Mouse (Mus musculus) hindbrain, embryonic 16.5 days (tissue): ENCODE results near the gene Ccdc88a. TPM values are rescaled to one million over a fixed set of nuclear protein-coding genes. Genes with fewer than 3 reads are reported as not detected.
A peak's percentile ranks its signal among the peaks of the same experiment; 100 is the strongest.

Experiments
- ATAC-seq: fragments of 200-750 bp; cut with Nextera tagmentation; 2 replicates; pipeline ENCODE4 v1.8.0; 2017; ENCODE audit warnings: moderate TSS enrichment, moderate library complexity
- H3K27ac ChIP-seq: fragments of 300-500 bp; sonication (generic); 2 replicates; pipeline ENCODE4 v1.5.1; 2014; ENCODE audit warnings: low read depth, mild to moderate bottlenecking, control low read depth, low read length, moderate library complexity
- H3K27me3 ChIP-seq: fragments of 300-500 bp; sonication (generic); replicated peaks from 2 replicates; pipeline ENCODE4 v1.6.1; 2014; ENCODE audit warnings: low read length; ENCODE audit not compliant: control insufficient read depth, insufficient read depth
- H3K36me3 ChIP-seq: fragments of 300-500 bp; sonication (generic); 2 replicates; pipeline ENCODE4 v1.6.1; 2014; ENCODE audit warnings: mild to moderate bottlenecking, low read length, moderate library complexity, mixed read lengths; ENCODE audit not compliant: control insufficient read depth, insufficient read depth
- H3K4me1 ChIP-seq: fragments of 300-500 bp; sonication (generic); 2 replicates; pipeline ENCODE4 v1.6.1; 2014; ENCODE audit warnings: low read depth, low read length; ENCODE audit not compliant: control insufficient read depth, insufficient read depth
- H3K4me2 ChIP-seq: fragments of 300-500 bp; sonication (generic); 2 replicates; pipeline ENCODE4 v1.6.1; 2014; ENCODE audit warnings: mild to moderate bottlenecking, low read length, control low read depth, moderate library complexity
- H3K4me3 ChIP-seq: fragments of 300-500 bp; sonication (generic); 2 replicates; pipeline ENCODE4 v1.5.1; 2014; ENCODE audit warnings: mild to moderate bottlenecking, low read length, control low read depth, moderate library complexity
- H3K9ac ChIP-seq: fragments of 300-500 bp; sonication (generic); 2 replicates; pipeline ENCODE4 v1.6.1; 2014; ENCODE audit warnings: low read depth, mild to moderate bottlenecking, control low read depth, low read length, moderate library complexity
- H3K9me3 ChIP-seq: fragments of 300-500 bp; sonication (generic); 2 replicates; pipeline ENCODE4 v1.6.1; 2014; ENCODE audit warnings: mild to moderate bottlenecking, low read length, moderate library complexity; ENCODE audit not compliant: control insufficient read depth
- WGBS: fragments of 180-500 bp; shearing (Covaris S2); extraction: QIAGEN DNeasy Blood & Tissue Kit; methylation state at CpG from one replicate; pipeline ENCODE4 v1.1.7; 2014; 5-methylcytosine and 5-hydroxymethylcytosine counted together
- polyA plus RNA-seq: library from polyadenylated mRNA; unstranded; fragments of >200 nt; fragmentation: Nextera tagmentation; extraction: Ambion mirVana; gene quantifications from 2 replicates; pipeline ENCODE4 v1.2.1, GENCODE M21; 2015

Ccdc88a gene
- polyA plus RNA-seq: 71.1 and 73.8 TPM in 2 replicates

DNA sequence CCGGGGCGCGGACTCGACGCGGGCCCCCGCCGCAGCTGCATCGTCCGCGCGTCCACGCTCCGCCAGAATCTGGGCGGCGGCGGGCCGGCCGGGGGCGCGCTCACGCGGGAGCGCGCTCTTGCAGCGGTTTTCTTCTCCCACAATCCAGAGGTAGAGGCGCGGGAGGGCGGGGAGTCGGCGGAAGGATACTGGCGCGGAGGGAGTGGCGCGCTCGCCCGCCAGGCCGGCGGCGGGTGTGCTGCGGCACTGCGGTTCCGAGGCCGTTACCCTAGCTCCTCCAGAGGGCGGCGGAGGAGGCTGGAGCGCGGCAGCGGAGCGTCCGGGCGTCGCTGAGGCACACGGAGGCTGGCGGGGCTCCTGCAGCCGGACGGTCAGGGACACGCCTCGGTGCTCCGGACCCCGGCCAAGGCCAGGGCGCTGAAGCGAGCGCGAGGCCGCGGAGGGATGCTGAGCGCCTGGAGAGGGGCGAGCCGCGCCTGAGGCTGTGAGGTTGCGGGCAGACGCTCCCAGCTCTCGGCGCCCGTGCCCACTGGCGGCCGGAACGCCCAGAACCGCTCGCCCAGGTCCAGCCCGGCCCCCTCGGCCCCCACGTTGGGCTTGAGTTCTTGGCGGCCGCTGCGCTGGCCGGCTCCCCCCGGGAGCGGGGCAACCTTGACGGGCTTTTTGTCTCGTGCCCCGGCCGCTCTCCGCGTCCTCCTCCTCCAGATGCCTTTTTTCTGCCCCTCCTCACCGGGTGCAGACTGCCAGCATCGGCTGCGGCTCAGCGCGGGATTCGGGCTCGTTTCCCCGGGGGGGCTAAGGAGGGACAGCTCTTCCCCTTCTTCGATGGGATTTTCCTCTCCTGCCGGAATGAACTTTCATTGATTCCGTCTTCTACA, at the start of gene Ccdc88a:
Ccdc88a (plus strand) TSS at position 263 of the 878 bp plus-strand sequence.
- Histone ChIP-seq H3K9me3 (no peaks in the 10 kb centered on the region), H3K36me3 (no peaks in the 10 kb centered on the region), H3K4me2 (peak within 1 kb of the TSS; percentile 52), H3K27ac (peak within 1 kb of the TSS; percentile 99), H3K4me3 (peak within 1 kb of the TSS; percentile 87), H3K9ac (peak within 1 kb of the TSS; percentile 99), H3K4me1 (peaks cover 13% of the 10 kb centered on the region; the same call in 1 of the 2 replicates), H3K27me3 (no peaks in the 10 kb centered on the region)
- peak; percentile 95 for ATAC-seq
- WGBS: under 1% methylated on average over 71 of the region's 107 CpGs

DNA sequence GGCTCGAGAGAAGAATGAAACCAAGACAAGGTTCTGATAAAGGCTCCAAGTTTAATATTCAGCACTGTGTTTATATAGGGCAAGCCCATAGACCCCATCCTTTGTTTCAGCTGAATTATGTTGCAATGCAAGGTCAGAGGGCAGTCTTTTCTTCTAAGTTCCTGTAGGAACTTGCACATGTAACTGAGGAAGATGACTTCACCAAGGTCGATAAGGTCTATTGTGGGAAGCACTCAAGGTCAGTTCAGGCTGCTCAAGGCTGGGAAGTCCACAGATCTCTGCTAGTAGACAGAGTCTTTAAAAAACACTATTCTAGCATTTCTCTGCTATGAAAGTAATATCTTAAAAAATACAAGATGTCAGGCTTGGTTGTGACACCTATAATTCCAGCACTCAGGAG, 38.0 kb upstream of the Ccdc88a start:
- H3K36me3 ChIP-seq: no peaks in the 10 kb centered on the region
- no peaks in the 10 kb centered on the region for H3K27me3 ChIP-seq
- no peak for ATAC-seq
- no peak overlapping the region for H3K9ac ChIP-seq
- no peaks in the 10 kb centered on the region for H3K4me1 ChIP-seq
- no peak overlapping the region for H3K27ac ChIP-seq
- 80% methylated on average over 2 of the region's 2 CpGs for WGBS
- H3K9me3 ChIP-seq: no peaks in the 10 kb centered on the region
- no peak overlapping the region for H3K4me2 ChIP-seq
- no peak overlapping the region for H3K4me3 ChIP-seq

DNA sequence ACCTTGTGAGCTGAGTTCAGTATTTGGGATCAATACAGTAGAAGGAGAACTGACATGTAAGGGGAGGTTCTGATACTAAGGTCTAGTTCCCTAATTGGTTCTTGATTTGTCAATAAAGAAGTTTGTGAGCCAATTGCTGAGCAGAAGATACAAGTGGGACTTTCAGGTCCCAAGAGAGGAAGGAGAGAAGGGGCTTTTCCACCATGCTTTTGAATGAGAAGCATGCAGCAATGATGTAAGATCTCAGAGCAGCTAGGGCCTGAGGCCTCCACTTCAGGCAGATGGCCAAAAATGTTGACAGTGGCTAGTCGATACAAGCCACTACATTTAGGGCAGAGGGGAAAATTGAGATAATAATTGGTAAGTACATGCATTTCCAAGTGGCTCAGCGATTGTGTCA, 32.2 kb upstream of the Ccdc88a start:
- whole genome bisulfite sequencing: 67% methylated on average over 2 of the region's 2 CpGs
- Histone ChIP-seq H3K27ac (no peak overlapping the region), H3K9ac (no peak overlapping the region), H3K27me3 (no peaks in the 10 kb centered on the region), H3K4me2 (no peak overlapping the region), H3K4me1 (no peaks in the 10 kb centered on the region), H3K9me3 (no peaks in the 10 kb centered on the region), H3K4me3 (no peak overlapping the region), H3K36me3 (no peaks in the 10 kb centered on the region)
- ATAC-seq: no peak

DNA sequence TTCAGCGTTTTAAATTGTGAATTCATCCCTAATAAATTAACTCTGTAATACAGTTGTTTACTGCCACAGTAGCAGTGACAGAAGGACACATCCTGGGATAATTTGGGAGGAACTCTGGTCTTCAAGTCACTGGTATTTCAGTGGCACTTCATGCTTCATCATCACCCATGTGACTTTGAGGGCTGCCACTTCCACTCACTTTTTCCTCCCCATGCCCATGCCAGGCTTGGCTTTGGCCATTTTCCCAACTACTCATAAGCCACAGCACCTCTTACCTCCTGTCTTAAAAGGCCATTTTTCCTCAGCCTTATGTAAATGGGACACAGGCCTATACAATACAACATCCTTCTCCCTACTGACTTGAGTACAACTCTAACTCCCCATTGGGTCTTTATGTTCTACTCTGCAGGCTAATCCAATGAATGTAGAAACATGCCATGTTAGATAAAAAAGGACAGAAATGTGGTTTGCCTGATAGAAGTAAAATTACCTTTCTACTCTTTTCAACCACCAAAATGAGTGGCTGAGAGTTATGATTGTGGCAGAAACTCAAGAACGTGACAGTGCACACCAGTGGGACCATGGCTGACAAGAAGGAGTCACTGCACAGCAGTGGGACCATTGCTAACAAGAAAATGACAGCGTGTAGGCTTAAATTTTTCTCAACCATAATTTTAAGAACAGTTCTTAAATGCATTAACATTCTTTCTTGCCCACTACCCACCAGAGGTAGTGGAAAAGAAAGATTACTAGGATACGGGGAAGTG, 28.4 kb upstream of the Ccdc88a start:
- Histone ChIP-seq H3K4me3 (no peak overlapping the region), H3K36me3 (no peaks in the 10 kb centered on the region), H3K4me1 (no peaks in the 10 kb centered on the region), H3K27me3 (no peaks in the 10 kb centered on the region), H3K9ac (no peak overlapping the region), H3K4me2 (no peak overlapping the region), H3K27ac (no peak overlapping the region), H3K9me3 (no peaks in the 10 kb centered on the region)
- no peak for ATAC-seq
- WGBS: 73% methylated on average over 4 of the region's 4 CpGs

DNA sequence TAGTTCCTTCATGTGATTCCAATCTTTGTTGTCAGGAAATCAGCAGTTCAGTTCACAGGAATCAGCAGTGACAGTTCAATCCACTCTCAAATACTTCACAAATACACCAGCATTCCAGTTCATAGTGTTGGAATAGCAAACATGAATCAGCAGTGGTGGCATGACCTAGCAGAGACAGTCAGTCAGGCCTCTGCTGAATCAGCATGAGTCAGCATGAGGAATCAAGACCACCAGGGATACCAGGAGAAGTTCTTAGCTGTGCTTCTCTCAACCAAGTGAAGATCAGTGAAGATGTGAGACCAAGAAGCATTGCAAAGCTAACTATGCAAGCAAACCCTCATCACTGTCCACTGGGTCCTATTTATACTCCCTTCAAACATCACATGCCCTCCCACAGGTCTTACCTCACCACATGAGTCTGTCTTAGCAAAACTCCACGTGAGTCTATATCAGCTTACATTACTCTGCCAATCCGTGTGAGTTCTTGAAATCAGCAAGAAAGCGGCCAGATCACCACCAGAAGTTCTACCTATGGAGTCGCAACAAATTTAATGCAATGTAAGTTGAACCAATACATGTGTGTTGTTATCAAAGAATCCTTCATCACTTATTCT, 27.7 kb upstream of the Ccdc88a start:
- WGBS: 81% methylated on average over 4 of the region's 4 CpGs
- no peak for ATAC-seq

DNA sequence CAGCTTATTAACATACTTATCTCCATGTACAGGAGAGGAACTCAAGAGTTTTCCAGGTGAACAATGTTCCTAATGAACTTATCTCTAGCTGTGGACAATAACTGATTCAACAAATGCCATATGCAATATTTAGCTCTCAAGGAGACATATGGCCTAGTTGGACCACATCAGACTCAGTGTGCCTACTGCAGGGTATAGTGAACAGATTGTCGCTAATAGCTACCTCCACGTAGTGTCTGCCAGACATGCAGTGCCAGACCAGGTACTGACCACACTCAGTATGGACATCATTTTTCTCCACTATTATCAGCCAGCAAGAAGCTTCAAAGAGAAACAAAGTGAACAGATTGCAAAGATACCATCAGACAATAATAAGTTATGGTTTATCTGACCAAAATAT, 22.6 kb upstream of the Ccdc88a start:
- ATAC-seq: no peak
- H3K9me3 ChIP-seq: no peaks in the 10 kb centered on the region
- H3K27ac ChIP-seq: no peak overlapping the region
- H3K27me3 ChIP-seq: no peaks in the 10 kb centered on the region
- no peaks in the 10 kb centered on the region for H3K36me3 ChIP-seq
- WGBS: 91% methylated on average over 2 of the region's 2 CpGs
- H3K4me2 ChIP-seq: no peak overlapping the region
- no peak overlapping the region for H3K9ac ChIP-seq
- no peaks in the 10 kb centered on the region for H3K4me1 ChIP-seq
- no peak overlapping the region for H3K4me3 ChIP-seq

More for the DNA sequence above, 27.7 kb upstream of the Ccdc88a start:
- Histone ChIP-seq H3K9me3 (no peaks in the 10 kb centered on the region), H3K4me2 (no peak overlapping the region), H3K4me1 (no peaks in the 10 kb centered on the region), H3K36me3 (no peaks in the 10 kb centered on the region), H3K4me3 (no peak overlapping the region), H3K9ac (no peak overlapping the region), H3K27ac (no peak overlapping the region), H3K27me3 (no peaks in the 10 kb centered on the region)

DNA sequence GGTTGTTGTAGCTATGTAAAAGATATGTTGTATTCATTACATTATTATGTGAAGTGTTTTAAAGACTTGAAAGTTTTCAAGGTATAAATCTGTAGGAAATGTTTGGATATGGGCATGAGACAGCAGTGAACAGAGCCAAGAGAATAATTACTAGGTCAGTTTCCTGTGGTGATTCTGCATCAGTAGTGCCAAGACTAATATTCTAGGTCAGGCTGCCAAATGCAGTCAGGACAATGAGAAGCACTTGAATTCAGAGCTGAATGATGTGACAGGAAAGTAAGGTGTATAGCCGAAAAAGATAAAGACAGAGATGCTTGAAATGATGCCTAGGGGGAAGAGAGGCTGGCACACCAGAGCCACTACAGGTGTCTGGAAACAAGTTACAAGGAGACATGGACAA, 21.2 kb upstream of the Ccdc88a start:
- Histone ChIP-seq H3K27me3 (no peaks in the 10 kb centered on the region), H3K9me3 (no peaks in the 10 kb centered on the region), H3K4me2 (no peak overlapping the region), H3K4me1 (no peaks in the 10 kb centered on the region), H3K36me3 (no peaks in the 10 kb centered on the region), H3K4me3 (no peak overlapping the region), H3K9ac (no peak overlapping the region), H3K27ac (no peak overlapping the region)
- WGBS: 48% methylated on average over 1 of the region's 1 CpGs
- ATAC-seq: no peak

DNA sequence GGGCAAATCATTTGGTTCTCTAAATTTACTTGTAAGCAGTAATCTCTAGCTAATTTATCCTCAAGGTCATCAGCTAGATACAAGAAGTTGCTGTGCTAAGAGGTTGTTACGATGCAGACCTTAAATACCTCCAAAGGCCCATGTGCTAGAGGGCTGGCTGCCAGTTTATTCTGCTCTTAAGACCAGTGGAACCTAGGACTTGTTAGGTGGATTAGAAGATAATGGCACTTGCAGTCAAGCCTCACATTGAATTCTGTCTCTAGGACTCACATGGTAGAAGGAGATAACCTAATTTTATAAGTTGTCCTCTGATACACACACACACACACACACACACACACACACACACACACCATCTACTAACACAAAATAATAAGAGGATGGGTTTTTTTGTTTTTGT, 5.3 kb upstream of the Ccdc88a start:
- H3K27me3 ChIP-seq: no peaks in the 10 kb centered on the region
- no peaks in the 10 kb centered on the region for H3K36me3 ChIP-seq
- H3K4me2 ChIP-seq: no peak overlapping the region
- WGBS: 97% methylated on average over 1 of the region's 1 CpGs
- no peak overlapping the region for H3K27ac ChIP-seq
- no peak for ATAC-seq
- no peaks in the 10 kb centered on the region for H3K9me3 ChIP-seq
- no peaks in the 10 kb centered on the region for H3K4me1 ChIP-seq
- H3K9ac ChIP-seq: no peak overlapping the region
- H3K4me3 ChIP-seq: no peak overlapping the region

DNA sequence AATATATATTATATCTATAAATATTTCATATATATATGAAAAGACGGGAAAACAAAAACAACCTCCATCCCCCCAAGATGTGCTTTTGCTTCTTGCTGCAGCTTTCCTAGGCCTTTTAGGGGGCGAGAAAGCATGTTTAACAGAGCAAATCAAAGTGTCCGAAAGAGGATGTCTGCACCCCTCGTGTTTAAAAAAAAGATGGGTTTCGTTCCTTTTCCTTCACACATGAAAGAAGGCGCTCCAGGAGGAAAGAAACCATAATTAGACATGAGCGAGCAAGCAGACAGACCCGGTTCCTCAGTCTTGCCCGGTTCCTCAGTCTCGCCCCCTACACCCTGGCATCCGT, 435 bp upstream of the Ccdc88a start:
- H3K9ac ChIP-seq: peak overlapping the region; percentile 99
- H3K27ac ChIP-seq: peak overlapping the region; percentile 99
- H3K4me2 ChIP-seq: peak overlapping the region; percentile 51
- H3K36me3 ChIP-seq: no peaks in the 10 kb centered on the region
- H3K9me3 ChIP-seq: no peaks in the 10 kb centered on the region
- peak overlapping the region; percentile 87 for H3K4me3 ChIP-seq
- 3% methylated on average over 11 of the region's 11 CpGs for WGBS
- ATAC-seq: no peak
- peaks cover 13% of the 10 kb centered on the region; the same call in 1 of the 2 replicates for H3K4me1 ChIP-seq
- no peaks in the 10 kb centered on the region for H3K27me3 ChIP-seq
